Mouse (Mus musculus) right cerebral cortex, postnatal 25 days (tissue): Measurements from ENCODE around the gene Tmem140.
A peak's percentile ranks its signal among the peaks of the same experiment; 100 is the strongest.

Source experiments
- DNase-seq: peaks from one replicate; pipeline ENCODE4 v3.0.0; 2022

Gene Tmem140

DNA sequence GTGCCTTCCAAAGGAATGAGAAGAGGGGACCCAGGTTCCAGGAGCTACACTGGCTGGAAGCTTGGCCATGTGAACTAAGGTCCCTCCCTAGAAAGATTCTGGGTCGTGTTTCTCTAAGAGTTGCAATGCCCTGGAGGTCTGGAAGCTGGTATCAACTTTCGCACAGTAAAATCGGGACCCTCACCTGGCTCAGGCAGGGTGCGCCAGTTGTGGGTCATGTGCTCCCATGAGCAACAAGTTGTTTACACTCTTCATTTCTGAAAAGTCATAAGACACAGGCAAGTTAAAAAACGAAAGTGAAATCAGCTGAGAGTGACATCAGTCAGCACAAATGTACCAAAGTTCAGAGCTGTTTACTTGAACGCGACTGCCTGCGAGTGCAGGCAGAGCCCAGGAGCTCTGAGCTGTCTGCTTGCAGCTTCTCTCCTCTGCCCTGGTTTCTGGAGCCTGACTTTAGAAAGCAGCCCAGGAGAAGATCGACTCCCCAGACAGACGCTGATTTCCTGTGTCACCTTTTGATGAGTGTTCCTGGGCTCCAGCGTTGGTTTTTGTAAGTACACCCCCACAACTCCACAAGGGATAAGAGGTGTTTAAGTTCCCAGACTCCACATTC lies at the start of gene Tmem140:
Gene Tmem140, plus strand, starts transcription at position 356 of the 613 bp plus-strand sequence.
- DNase-seq, result no peak

DNA sequence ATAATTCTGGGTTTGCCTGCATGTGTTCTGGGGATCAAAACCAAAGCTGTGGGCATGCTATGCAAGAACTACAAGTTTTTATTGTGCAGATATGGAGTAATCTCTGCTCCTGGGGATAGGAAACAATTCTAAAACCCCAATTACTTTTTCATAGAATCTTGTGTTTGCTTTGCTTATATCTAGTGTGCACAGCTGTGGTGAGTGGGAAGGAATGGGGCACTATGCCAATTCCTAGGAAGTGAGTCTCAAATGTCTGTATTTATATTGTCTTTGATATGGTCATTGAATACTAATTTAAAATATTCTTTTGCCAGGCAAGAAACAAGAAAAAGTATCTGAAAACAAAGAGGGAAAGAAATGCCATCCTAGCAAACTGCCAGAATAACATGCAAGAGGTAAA lies 38.5 kb upstream of the Tmem140 start:
- DNase-seq, result peak; percentile 5

DNA sequence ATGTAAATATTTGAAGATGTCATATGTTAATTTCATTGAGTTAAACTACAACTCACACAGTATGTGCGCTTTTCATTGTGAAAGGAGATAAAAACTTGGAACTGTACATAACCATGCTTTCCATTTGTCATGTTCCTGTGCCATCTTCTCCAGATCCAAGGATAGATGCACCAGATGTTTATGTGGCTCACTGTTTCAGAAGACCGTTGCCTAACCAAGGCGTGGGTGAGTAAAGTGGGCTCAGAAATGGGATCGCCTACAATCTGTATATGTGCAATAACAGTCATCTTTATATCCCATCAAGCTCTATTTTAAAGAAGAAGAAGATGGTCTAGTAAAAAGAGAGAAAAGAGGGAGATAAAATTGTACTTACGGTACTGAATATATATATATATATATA lies 30.6 kb upstream of the Tmem140 start:
- peak; percentile 7 for DNase-seq

DNA sequence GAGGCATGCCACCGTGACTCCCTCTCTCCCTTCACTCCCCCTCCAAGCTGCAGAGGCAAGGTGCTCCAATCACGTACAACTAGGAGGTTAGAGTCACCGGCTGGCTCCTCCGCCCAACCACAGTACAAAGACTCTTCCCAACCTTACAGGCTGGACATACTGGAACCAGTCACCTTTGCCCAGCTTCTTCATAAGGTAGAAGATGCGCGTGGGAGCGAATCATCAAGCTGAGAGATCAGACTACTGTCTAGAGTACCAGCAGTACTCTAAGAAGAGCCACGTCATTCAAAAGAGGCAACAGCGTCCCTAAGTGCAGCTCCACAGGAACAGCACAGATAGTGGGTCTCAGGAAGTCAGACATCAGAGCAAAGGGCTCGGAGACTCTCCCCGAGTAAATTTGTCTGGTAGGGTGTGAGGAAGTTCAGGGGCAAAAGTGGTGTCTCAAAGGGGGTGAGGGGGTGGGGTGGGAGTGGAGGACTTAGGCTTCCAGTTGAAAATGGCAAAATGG lies 1.3 kb upstream of the Tmem140 start:
- DNase-seq, result no peak

DNA sequence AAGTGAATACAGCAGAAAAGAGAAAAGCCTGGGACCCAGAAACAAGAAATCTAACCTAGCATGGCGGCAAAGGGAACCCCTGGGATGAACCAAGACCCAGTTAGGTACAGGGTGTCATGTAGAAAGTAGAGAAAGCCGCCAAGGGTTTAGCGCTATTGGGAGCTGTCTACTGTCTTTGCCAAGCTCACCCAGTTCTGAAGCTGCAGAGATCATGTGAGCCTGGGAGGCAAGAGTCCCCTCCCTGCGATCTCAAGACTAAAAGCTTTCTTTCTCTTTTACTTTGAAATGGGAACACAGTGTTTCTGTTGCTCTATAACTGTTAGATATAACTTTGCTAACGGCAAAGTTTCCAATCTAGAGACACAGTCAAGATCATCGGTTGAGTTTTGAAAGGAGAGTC lies 565 bp upstream of the Tmem140 start:
- DNase-seq, result no peak

DNA sequence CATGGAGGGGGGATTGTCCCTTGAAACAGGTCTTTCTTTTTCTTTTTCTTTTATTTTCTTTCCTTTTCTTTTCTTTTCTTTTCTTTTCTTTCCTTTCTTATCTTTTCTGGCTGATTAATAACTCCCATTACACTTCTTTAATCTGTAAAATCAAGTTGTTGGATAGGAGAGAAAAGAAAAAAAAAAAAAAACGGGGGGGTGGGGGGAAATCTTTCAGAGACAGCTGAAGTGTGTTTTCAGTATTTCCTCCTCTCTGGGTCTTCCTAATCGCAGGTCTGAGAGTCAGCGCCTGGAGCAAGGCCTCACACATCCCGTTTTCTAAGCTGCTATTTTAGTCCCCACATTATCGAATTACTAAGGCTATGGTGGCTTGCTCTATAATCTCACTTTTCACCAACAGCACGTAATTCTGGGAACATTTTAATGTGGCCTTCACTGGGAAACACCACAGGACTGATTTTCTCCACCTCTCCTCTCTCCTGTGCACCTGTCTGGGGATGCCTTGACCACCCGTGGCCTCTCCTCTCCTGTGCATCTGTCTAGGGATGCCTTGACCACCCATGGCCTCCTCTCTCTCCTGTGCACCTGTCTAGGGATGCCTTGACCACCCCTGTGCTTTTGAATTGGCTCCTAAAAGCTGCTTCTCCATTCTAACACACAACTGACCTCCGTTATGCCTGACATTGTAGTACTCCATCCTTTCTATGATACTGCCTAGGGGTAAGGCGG lies 1.0 kb downstream of the Tmem140 start:
- no peak for DNase-seq

DNA sequence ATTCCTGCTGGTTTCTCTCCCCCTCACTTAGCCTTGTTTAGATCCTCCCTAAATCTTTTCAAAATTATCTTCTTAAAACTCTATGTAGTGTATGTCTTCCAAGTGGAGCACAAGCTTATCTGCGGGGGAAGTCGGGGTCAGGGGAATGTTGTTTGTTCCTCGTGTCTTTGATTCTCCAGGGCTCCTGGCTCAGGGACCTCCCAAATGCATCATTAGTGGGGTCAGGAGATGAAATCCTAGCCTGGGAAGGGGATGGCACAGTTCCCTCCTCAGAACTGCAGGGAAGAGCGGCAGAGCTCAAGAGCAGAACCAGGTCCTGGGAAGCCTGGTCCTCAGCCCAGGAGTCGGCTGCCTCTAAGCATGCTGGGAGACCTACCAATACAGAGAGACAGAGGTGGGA lies 2.3 kb downstream of the Tmem140 start:
- no peak for DNase-seq

DNA sequence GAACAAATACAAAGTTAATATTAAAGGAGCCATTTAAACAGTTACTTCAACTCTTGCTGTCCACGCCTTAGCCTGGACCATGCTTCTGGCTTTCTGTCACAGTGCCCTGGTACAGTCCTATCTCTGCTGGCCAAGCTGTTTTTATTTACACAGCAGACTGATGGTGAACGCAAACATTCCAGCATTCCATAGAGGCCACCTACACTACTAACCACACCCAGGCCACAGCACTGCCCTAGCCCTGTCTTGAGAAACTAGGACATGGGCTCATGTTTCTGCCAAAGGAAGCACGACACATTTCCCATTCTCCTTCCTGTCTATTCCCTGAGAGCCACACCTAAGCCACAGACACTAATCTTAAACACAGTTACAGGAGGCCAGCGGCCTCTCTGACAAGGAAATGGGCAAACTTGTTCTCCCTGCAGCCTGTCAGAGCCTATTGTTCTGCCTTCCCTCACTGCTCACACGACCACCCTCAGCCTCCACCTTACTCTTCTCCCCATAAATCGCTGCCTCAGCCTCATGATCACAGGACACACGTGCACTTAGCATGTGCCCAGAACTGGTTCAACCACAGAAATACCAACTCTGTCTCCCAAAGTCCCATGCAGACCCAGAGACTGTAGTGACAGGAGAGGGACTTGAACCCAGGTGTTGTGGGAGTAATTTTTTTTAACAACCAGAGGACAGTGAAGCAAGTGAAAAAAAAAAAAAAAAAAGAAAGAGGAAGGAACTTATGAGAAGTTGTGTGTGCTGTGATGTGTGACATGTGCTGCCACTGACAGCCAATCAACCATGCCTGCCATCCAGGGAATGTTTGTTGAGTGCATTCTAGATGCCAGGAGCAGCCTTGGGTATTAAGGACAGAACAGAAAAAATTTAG lies 3.0 kb downstream of the Tmem140 start:
- no peak for DNase-seq

DNA sequence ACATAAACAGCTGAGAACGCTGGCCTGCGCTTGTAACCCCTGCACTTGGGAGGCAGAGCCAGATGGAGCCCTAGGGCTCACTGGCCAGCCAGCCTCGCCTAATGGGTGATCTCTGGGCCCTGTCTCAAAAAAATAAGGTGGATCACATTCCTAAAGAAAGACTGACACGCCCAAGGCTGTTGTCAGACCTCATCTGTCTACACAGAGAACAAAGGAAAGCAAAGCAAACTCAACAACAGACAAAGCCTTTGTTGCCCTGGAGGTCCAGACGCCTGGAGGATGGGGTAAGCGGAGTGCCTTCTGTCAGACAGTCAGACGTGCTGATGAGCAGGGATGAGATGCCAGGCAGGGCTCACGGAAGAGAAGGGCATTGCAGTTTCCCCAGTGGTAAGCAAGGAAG lies 3.8 kb downstream of the Tmem140 start:
- DNase-seq, result no peak

DNA sequence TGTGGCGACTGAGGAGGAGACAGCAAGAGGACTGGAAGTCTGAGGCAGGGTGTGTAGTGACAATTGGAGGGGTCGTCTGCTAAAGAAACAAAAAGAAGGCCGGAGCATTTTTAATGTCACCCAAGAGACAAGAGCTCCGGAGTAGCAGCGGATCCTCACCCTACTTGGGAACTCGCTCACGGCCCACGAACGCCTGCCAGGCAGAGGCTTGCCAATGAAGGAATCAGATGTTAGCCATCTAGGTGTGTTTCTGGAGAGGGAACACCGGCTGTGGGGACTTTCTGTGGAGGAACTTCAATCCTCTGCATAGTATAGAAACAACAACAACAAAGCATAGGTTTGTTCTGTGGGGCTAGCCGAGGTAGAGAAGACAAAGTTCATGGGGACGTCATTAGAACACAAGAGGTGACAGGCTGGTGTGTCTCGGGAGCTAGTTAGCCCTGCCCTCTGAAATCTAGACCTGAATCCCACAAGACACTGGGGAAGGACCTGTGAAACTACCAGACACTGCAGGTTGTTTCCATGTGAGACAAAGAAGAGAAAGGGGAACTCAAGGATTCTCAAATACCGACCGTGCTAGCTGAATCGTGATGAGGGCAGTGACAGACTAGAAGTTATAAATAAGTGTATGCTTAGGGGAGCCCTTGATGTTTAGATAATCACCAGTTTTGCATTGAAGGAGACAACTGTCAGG lies 4.5 kb downstream of the Tmem140 start:
- no peak for DNase-seq

DNA sequence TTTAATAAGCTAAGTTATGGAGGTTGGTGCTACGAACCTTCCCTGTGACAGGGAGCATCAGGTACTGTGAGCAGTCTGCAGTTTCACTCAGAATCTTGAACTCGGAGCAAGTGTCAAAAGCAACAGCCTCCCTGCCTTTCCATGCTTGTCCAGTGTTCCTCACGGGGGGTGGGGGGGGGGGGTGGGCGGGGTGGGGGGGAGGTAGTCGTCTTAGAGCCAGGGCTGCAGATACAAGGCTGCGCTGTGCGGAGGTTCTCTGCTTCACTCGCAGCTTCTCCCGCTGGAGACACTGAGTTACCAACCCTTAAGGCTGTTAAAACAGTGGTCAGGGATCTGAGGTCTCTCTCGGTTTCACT lies 5.0 kb downstream of the Tmem140 start:
- DNase-seq, result no peak

DNA sequence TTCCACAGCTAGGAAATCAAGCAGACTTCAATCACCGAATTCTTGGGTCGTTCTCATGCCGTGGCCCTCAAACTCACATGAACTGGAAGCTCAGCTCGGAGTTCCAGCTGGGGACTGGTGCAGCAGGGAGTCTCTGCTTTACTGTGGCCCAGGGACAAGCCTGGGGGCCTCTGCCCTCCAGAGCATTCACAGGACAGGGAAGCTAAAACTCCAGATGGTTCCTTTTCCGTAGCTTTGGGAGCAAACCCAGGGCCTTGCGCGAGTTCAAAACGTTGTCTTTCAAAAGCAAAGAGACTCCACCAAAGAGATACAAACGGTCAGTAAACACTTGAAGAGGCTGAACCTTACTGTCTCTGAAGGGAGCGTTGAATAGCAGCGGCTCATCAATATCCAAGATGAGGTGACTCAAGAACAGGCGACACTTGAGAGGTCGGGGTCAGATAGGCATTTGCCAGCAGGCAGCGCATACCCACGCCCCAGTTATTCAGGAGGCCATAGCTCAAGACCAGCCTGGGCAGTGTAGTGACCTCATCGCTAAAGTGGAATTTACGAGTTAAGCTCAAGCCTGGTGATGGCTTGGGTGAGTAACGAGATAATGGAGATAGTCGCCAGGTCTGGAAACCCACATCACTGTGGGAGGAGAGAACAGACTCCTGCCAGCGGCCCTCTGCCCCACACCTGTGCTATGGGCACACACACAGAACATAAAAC lies 5.7 kb downstream of the Tmem140 start:
- DNase-seq, result no peak

DNA sequence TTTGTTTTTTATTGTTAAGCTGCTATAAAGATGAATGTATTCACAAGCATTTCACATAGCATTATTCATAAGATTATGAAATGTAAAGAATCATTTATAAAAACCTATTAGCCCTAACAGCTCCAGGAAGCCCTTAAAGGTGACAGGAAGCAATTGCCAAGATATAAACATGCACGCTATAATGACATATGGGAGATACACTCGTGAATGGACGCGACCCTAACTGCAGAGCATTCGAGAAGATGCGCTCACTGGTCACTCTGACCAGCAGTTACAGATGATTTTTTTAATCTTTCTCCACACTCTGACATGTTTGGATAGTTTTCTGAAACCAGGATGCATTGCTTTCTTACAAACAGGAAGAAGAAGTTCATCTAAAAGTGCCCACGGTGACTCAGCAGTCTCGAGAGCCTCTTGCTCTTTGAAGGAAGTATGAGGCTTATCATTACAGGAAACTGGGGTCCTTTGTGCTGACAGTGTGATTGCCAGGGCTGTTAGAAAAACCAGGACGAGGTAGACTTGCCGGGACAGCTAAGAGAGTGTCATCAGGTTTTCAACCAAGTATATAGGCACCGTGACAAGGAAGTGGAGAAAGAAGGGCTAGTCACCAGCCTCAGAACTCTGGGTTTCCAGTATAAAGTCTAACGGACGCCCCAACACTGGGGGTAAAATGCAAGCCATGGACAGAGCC lies 6.4 kb downstream of the Tmem140 start:
- no peak for DNase-seq

DNA sequence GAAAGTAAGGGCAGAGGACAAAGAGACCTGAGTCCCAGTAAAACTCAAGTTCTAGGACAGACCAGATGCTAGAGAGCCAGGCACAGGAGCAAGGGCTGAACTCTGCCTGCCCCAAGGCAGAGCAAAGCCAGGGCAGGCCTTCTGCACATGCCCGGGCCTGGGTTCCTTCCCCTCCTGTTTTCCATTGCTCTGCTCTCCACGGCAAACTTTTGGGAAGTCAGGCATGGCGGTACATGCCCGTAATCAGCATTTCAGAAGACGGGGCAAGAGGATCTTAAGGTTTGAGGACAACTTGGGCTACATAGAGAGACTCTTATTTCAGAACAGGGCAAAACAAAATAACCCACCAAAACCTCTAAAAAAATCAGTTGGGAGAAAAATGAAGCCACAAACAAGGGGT lies 7.2 kb downstream of the Tmem140 start:
- DNase-seq, result no peak

DNA sequence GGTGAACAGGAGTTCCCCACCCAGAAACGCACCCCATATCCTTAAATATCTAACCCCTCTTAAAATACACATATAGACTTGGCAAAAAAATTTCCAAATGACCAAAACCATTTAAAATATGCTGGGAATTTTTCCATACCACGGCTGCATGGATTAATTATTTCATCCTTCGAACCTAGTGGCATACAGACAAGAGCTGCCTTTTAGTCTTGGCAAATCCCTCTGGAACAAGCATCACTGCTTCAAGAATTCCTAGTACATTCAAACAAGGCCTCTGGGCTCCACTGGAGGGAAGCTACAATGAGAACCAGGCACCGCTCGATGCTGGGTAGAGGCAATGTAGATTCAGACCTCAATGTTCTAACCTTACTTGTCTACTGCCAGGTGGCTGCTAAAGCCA lies 7.8 kb downstream of the Tmem140 start:
- DNase-seq, result no peak

DNA sequence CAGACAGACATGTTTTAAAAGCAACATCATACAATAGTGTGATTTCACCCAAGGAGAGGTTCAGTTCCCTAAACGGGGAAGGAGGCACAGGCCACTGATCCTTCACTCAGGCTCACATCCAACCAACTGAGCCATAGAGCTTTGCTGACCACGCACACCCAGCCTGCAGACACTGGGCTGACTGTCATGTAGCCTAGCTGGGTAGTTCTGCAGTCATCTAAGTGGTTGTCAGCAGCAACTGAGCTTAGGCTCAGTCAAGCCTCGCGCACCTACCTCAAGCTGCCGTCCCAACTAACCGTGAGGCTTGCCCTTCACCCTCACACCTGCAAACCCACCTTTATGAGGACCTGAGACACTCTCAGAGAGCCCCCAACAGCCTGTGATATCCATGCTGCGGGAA lies 9.0 kb downstream of the Tmem140 start:
- DNase-seq, result no peak

DNA sequence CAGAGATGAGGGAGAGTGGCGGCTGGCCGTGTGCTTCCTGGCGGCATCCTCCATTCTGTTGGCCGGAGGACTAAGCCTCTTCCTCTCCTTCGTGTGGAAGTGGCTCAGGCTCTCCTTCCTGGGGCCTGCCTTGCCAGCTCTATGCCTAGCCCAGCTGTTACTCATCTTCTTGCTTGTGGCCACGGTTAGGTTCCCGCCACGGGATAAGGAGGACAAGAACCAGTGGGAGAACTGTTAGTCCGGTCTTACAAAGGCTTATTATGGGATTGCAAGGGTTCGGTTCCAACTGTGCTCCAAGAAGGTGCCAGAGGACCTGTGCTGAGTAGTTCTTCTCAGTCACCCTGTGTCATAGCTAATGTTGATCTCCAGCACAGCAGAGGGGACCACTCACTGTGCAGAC lies 9.9 kb downstream of the Tmem140 start:
- no peak for DNase-seq

DNA sequence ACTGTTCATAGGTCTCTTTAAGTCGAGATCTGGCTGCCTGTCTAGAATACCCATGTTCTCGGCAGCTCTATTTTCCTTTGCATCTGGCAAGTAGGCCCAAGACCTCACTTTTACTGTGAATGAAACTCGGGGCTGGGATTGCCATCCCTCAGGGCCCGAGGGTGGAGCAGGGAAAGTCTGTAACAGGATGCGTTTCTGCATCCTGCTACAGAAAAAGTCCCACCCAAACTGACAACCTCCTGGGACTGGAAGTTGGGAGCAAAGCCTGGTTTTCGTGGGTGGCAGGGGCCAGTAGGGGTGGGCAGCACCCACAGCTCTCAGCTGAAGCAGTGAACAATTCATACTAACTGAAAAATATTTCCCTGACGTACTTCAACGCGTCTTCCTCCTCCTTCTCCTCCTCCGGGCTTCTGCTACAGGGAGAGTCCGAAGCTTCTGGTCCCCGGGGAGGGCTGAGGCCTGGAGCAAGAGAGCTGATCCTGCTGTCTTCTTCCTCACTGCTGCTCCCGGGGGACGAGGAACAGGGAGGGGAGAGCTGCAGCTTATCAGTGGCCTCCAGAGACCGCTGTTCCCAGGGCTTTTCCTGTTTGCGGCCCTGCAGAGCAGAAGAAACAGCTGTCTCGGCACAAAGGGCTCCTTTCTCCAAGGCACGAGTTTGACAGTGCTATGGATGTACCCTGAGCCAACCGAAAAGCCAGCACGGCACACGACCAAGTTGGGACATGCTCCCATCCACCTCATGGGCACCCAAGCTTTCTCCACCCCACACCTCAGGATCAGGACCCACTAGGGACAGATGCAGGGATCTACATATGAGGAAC lies 11.4 kb downstream of the Tmem140 start:
- DNase-seq, result no peak

DNA sequence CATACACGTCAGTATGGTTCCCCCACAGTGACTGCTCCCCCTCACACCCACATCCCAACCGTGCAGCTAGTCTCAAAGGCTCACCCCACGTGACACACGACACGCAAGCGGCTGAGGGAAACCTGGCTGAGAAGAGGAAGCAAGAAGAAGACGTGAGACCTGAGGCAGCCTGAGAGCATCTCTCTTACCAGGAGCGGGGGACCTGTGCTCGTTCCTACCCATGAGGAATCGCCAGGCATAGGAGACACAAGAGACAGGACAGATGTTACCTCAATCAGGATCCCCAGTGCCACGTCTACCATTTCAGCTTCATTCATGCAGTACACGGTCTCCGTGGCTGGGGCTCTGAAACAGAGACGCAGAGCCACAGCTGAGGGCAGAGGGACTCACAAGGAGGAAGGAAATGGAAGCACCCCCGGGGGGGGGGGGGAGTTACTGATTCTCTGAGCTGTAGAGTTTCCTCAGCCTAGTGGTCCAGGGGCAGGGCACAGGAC lies 12.4 kb downstream of the Tmem140 start:
- no peak for DNase-seq

DNA sequence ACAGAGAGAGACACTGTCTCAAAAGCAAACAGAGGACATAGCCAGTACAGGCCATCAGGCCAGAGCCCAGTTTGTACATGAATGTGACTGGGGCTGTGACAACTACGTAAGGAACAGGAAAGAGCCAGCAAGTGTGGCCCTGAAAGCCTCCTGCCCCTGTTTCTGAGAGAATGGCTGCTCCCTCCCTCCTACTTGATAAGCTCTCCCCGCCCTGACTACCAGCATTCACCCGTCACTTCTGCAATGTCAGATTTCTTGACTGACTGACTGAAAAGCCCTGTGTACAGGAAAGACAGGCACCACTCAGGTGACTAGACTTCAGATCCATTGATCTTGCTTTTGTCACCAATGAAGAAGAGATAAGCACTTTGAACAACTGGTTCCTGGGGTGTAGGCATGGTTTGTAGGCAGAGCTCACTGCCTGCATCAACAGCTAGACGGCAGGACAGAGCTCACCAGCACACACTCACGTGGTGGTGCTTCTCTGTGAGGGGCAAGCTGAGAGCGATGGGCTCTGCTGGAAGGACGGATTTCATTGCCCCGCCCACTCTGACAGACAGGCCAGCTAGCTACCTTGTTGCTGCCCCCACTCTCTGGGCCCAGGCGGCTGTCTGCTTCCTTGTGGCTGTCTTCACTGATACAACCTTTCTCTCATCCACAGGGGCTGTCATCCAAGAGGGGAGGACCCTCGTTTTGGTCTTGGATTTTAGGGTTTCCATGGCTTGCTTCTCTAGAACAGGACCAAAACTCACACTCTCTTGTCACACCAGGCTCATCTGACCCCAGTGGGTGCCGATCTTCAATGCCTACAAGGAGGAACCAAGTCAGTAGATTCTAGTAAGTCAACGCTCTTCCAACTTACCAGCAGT lies 13.3 kb downstream of the Tmem140 start:
- DNase-seq, result peak; percentile 2
